Mouse (Mus musculus) kidney, embryonic 14.5 days (tissue): Measurements from ENCODE around the gene Naa38. TPM values are rescaled to one million over a fixed set of nuclear protein-coding genes. Genes with fewer than 3 reads are reported as not detected.

Experiments
- ATAC-seq: fragments of 200-750 bp; cut with Nextera tagmentation; 2 replicates; pipeline ENCODE4 v1.8.0; 2017; ENCODE audit warnings: moderate number of reproducible peaks, mild to moderate bottlenecking, moderate TSS enrichment, moderate library complexity; ENCODE audit not compliant: low FRiP score, low TSS enrichment
- H3K27ac ChIP-seq: fragments of 300-500 bp; sonication (generic); 2 replicates; pipeline ENCODE4 v1.5.1; 2014; ENCODE audit warnings: low read depth, mild to moderate bottlenecking, low read length, moderate library complexity, mixed read lengths
- H3K27me3 ChIP-seq: fragments of 300-500 bp; sonication (generic); 2 replicates; pipeline ENCODE4 v1.6.1; 2014; ENCODE audit warnings: mild to moderate bottlenecking, low read length; ENCODE audit not compliant: control insufficient read depth, insufficient read depth
- H3K36me3 ChIP-seq: fragments of 300-500 bp; sonication (generic); 2 replicates; pipeline ENCODE4 v1.6.1; 2014; ENCODE audit warnings: low read length, mixed read lengths; ENCODE audit not compliant: control insufficient read depth, insufficient read depth
- H3K4me1 ChIP-seq: fragments of 300-500 bp; sonication (generic); 2 replicates; pipeline ENCODE4 v1.6.1; 2014; ENCODE audit warnings: low read length, mixed read lengths; ENCODE audit not compliant: control insufficient read depth, insufficient read depth
- H3K4me2 ChIP-seq: fragments of 300-500 bp; sonication (generic); replicated peaks from 2 replicates; pipeline ENCODE4 v1.6.1; 2014; ENCODE audit warnings: low read depth, mild to moderate bottlenecking, low read length
- H3K4me3 ChIP-seq: fragments of 300-500 bp; sonication (generic); 2 replicates; pipeline ENCODE4 v1.5.1; 2014; ENCODE audit warnings: mild to moderate bottlenecking, low read length
- H3K9ac ChIP-seq: fragments of 300-500 bp; sonication (generic); 2 replicates; pipeline ENCODE4 v1.6.1; 2014; ENCODE audit warnings: low read depth, mild to moderate bottlenecking, low read length, moderate library complexity
- H3K9me3 ChIP-seq: fragments of 300-500 bp; sonication (generic); 2 replicates; pipeline ENCODE4 v1.6.1; 2016; ENCODE audit warnings: low read length; ENCODE audit not compliant: control insufficient read depth
- WGBS: fragments of 180-500 bp; shearing (Covaris S2); extraction: QIAGEN DNeasy Blood & Tissue Kit; methylation state at CpG from one replicate; pipeline ENCODE4 v1.1.7; 2014; 5-methylcytosine and 5-hydroxymethylcytosine counted together
- polyA plus RNA-seq: library from polyadenylated mRNA; unstranded; fragments of >200 nt; fragmentation: Nextera tagmentation; extraction: Ambion mirVana; gene quantifications from 2 replicates; pipeline ENCODE4 v1.2.1, GENCODE M21; 2014

The Naa38 gene
- polyA plus RNA-seq, 1 experiment from 2014 or later = 172 TPM

DNA sequence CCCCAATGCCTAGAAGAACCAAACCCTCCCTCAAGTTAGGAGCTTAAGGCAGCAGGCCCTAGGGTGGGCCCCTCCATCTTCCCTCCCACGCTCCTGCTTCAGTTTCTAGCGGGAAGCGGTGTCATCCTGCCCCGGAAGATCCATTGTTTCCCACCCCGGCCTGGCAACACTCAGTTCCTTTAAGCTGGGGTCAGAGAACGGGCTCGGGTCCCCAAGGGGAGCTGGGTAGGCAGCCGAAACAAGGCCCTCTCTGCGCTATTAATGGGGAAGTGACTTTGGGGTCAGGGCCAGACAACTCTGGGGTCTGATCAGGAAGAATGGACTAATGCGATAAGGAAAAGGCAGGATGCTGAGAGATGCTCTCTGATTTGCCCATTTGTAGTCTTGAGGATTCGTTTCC is 1.5 kb downstream of the Naa38 start:
- H3K4me3 ChIP-seq = peak overlapping the region; percentile 72
- no peaks in the 10 kb centered on the region; the same call in 1 of the 2 replicates for H3K27me3 ChIP-seq
- peak overlapping the region; percentile 96; the same call in 1 of the 2 replicates for H3K27ac ChIP-seq
- peaks cover 28% of the 10 kb centered on the region for H3K36me3 ChIP-seq
- peaks cover 35% of the 10 kb centered on the region; the same call in 1 of the 2 replicates for H3K4me1 ChIP-seq
- H3K9ac ChIP-seq = peak overlapping the region; percentile 85
- H3K4me2 ChIP-seq = peak overlapping the region; percentile 79
- H3K9me3 ChIP-seq = no peaks in the 10 kb centered on the region
- WGBS = 28% methylated on average over 11 of the region's 11 CpGs
- no peak for ATAC-seq

DNA sequence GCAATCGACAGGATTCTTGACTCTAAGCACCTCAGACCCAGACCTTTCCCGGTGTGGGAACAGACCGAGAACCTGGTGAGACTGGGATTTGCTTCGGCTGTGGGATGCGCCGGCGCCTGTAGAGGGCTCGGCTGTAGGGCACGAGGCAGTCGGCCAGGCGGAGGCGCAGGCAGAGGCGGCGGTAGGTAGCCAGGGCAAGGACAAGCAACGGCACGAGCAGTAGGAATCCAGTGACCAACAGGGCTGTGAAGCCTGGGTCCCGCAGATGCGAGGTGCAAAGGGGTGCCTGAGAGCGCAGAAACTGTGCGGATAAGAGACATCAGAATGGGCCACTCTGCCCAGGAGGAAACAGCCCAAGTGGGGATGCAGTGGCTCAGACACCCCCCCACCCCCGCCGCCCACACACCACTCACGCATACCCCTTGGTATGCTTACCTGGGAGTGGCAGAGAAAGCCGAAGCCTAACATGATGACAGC is 2.3 kb downstream of the Naa38 start:
- H3K4me2 ChIP-seq = peak overlapping the region; percentile 79
- H3K4me3 ChIP-seq = peak overlapping the region; percentile 72
- 14% methylated on average over 24 of the region's 24 CpGs for WGBS
- H3K27ac ChIP-seq = peak overlapping the region; percentile 7
- peak overlapping the region; percentile 85 for H3K9ac ChIP-seq
- H3K9me3 ChIP-seq = no peaks in the 10 kb centered on the region
- no peak for ATAC-seq
- peaks cover 32% of the 10 kb centered on the region for H3K36me3 ChIP-seq
- H3K4me1 ChIP-seq = peaks cover 35% of the 10 kb centered on the region; the same call in 1 of the 2 replicates
- H3K27me3 ChIP-seq = no peaks in the 10 kb centered on the region; the same call in 1 of the 2 replicates

DNA sequence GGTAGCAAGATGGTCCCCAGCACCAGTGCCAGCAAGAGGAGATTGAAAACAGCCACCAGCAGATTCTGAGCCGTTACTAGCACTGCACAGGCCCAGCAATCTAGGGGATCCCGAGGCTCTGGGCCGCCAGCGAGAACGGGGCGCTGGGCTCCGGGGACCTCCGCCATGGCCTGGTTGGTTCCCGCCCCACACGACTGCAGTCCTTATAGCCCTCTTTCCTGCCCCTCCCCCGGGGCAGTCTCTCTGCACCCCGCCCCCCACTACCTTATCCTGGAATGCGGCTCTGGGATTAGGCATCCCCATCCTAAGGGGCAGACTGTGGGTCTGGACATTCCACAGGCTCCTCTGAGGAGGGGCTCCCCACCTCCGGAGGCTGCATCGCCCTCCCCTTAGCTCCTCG is 2.8 kb downstream of the Naa38 start, which contains the start of gene Tmem88:
Gene Tmem88 (minus strand): TSS at position 176 of the 400 bp plus-strand sequence.
- peak within 1 kb of the TSS; percentile 72 for H3K4me3 ChIP-seq
- ATAC-seq = no peak
- peak within 1 kb of the TSS; percentile 85 for H3K9ac ChIP-seq
- peak within 1 kb of the TSS; percentile 37 for H3K27ac ChIP-seq
- WGBS = 15% methylated on average over 11 of the region's 16 CpGs
- H3K9me3 ChIP-seq = no peaks in the 10 kb centered on the region
- H3K36me3 ChIP-seq = peaks cover 34% of the 10 kb centered on the region
- no peaks in the 10 kb centered on the region; the same call in 1 of the 2 replicates for H3K27me3 ChIP-seq
- peaks cover 35% of the 10 kb centered on the region; the same call in 1 of the 2 replicates for H3K4me1 ChIP-seq
- H3K4me2 ChIP-seq = peak within 1 kb of the TSS; percentile 79

DNA sequence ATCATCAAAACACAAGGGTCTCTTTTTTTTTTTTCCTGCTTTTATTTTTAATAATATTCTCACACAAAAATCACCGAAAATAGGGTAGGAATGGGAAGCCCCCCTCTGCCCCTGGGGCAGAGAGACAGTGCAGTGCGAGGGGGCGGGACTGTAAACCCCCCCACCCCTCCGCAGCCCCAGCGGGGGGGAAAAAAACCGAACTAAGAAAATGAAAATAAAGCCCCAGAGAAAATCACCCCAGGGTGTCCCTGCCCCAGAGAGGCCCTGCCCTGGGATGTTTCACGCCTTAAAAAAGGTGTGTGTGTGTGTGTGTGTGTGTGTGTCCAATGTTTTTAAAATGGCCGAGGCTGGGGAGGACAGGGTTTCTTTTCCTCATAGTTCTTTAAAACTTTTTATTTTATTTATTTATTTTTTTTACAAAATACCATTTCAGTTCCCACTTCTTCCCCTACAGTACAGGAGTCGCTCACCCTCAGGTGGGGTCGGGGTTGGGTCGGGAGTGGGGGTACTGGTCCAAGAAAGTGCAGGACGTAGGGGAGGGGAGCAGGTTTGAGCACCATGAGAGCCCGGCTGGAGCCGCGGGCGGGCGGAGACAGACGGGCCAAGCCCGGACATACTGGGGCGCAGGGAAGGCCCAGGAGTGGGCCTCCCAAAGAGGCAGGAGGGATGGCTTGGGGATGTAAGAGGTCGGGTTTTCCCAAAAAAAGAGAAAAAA is 3.4 kb downstream of the Naa38 start:
- peaks cover 40% of the 10 kb centered on the region for H3K36me3 ChIP-seq
- 31% methylated on average over 21 of the region's 21 CpGs for whole genome bisulfite sequencing
- H3K4me3 ChIP-seq = no peak overlapping the region; the same call in 1 of the 2 replicates
- no peak overlapping the region for H3K9ac ChIP-seq
- H3K4me1 ChIP-seq = peaks cover 35% of the 10 kb centered on the region; the same call in 1 of the 2 replicates
- H3K9me3 ChIP-seq = no peaks in the 10 kb centered on the region
- H3K27ac ChIP-seq = peak overlapping the region; percentile 37; the same call in 1 of the 2 replicates
- no peak for ATAC-seq
- H3K27me3 ChIP-seq = no peaks in the 10 kb centered on the region; the same call in 1 of the 2 replicates
- peak overlapping the region; percentile 79 for H3K4me2 ChIP-seq

DNA sequence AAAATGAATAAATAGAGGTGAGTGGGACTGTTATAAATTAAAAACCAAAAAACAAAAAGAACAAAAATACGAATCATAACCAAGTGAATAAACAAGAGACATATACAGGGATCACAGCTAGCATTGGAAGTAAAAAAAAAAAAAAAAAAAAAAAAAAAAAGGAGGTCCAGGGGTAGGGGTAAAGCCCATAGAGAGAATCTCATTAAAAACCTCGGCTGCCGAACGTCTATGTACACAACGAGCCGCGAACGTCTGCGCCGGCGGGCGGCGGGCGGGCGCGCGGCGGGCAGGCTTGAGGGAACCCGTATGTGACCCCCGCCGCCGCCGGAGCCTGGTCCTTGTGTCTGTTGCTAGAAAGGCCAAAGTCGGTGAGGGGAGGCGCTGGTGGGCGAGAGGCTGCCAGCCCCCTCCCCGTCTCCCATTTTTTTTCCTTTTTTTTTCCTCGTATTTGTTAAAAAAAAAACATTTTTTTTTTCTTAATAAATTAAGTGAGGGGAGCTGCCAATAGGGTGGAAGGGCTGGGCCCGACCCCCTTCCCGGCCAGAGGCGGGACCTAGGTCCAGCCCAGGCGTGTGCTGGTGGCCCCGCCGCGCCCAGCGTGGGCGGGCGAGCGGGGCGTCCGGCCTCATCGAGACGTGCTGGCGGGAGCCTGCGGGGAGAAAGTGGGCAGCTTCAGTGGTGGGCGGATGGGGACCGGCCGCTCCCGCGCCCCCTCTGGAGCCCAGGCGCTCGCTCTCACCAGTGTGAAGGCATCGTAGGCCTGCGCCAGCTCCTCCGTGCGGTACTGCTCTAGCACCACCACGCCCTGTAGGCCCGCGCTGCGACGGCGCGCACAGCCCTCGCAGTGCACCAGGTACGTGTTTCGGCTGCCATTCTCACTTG is 4.2 kb downstream of the Naa38 start:
- Histone ChIP-seq H3K27me3 (no peaks in the 10 kb centered on the region; the same call in 1 of the 2 replicates), H3K9me3 (no peaks in the 10 kb centered on the region), H3K36me3 (peaks cover 48% of the 10 kb centered on the region), H3K9ac (peak overlapping the region; percentile 45; the same call in 1 of the 2 replicates), H3K4me2 (peak overlapping the region; percentile 26), H3K27ac (peak overlapping the region; percentile 37; the same call in 1 of the 2 replicates), H3K4me3 (peak overlapping the region; percentile 10; the same call in 1 of the 2 replicates), H3K4me1 (peaks cover 31% of the 10 kb centered on the region; the same call in 1 of the 2 replicates)
- no peak for ATAC-seq
- WGBS = 30% methylated on average over 66 of the region's 66 CpGs

DNA sequence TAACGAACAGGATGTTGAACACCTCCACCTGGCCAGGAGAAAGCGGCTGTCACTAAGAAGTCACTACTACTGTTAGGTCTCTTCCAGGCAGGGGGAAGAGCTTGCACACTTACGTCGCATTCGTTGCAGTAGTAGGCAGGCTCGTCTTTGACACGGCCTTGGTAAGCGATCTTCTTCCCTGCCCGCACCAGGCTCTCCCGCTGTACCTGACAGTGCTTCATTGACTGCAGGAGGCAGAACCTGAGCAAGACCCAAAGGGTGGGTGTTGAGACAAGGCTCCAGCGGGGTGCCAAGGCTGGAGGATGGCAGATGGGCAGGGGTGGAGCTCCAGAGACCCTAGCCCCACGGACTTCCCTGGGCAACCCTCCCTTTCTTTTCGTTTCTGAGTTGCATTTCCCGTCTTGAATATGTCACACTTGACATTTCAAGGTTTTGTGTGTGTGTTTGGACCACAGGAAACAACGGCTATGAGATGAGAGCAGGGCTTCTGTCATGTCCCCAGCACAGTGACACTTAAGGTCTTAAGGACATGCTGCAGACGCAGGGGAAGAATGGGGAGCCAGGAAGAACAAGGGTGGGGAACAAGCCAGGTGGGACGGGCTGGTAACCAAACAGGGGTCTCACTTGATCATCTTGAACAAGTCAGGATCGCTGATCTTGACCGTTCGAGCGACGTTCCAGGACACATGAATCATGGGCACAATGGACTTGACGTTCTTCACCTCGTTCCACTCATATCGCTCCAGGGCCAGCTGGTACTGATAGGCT is 5.0 kb downstream of the Naa38 start:
- Histone ChIP-seq H3K4me1 (peaks cover 31% of the 10 kb centered on the region; the same call in 1 of the 2 replicates), H3K4me2 (peak overlapping the region; percentile 26), H3K36me3 (peaks cover 56% of the 10 kb centered on the region), H3K9ac (no peak overlapping the region), H3K9me3 (no peaks in the 10 kb centered on the region), H3K27me3 (no peaks in the 10 kb centered on the region; the same call in 1 of the 2 replicates), H3K27ac (no peak overlapping the region), H3K4me3 (no peak overlapping the region)
- WGBS = 73% methylated on average over 25 of the region's 25 CpGs
- no peak for ATAC-seq

DNA sequence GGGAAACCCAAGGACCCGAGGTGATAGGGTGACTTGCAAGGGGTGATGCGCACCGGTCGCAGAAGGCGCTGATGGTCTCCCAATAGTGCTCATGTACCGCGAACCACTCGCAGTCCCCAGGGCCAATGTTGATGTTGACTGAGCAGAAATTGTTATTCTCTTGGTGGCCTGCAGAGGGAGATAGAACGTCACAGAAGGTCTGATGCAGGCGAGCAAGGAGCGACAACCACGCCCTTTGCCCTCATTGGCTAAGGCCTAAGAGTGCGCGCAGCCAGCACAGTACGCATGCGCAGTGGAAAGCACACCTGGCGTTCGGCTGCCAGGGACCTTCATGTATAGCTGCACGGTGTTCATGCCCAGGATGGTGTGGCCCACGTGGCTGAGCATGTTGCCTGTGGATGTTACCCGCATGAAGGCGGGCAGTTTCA is 5.9 kb downstream of the Naa38 start:
- Histone ChIP-seq H3K4me3 (no peak overlapping the region), H3K27me3 (no peaks in the 10 kb centered on the region; the same call in 1 of the 2 replicates), H3K27ac (no peak overlapping the region), H3K4me1 (peaks cover 31% of the 10 kb centered on the region; the same call in 1 of the 2 replicates), H3K9ac (no peak overlapping the region), H3K9me3 (no peaks in the 10 kb centered on the region), H3K4me2 (no peak overlapping the region), H3K36me3 (peaks cover 66% of the 10 kb centered on the region)
- WGBS = 21% methylated on average over 22 of the region's 22 CpGs
- ATAC-seq = peak; percentile 74

DNA sequence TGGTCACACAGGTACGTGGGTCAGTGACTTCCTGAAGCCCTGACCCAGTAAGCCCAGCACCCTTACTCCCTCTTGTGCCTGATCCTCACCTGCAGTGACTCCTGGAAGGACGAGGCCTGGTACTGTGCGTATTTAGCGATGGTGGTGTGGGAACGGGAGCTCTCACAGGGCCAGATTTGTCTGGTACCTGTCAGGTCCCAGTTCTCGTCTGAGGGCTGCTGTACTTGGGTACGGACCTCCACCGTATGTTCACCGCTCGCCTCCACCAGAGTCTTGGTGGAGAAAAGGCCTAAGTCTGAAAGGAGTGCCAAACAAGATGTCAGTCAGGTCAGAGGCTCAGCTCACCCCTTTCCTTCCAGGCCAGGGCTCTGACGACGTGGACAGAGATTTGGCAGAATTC is 6.7 kb downstream of the Naa38 start:
- no peak for ATAC-seq
- peaks cover 24% of the 10 kb centered on the region; the same call in 1 of the 2 replicates for H3K4me1 ChIP-seq
- H3K4me3 ChIP-seq = no peak overlapping the region

More for the DNA sequence above, 6.7 kb downstream of the Naa38 start:
- Histone ChIP-seq H3K4me2 (no peak overlapping the region), H3K27me3 (no peaks in the 10 kb centered on the region; the same call in 1 of the 2 replicates), H3K9me3 (no peaks in the 10 kb centered on the region), H3K27ac (no peak overlapping the region), H3K36me3 (peaks cover 74% of the 10 kb centered on the region), H3K9ac (no peak overlapping the region)
- WGBS = 81% methylated on average over 12 of the region's 12 CpGs
